Mouse (Mus musculus) thymus, postnatal 36 days (tissue): ENCODE results near the gene Gm11549.

Experiments used
- DNase-seq, 2 experiments: peaks; one replicate each; pipeline ENCODE4 v3.0.0; 2022; ENCODE audit warnings: mixed read lengths in 2 of 2

Gene Gm11549

GRCm38 (mm10) chr3:36521073-36522060 is at the start of gene Gm11549:
Gene Gm11549, minus strand, starts transcription at chr3:36521813.
- no peak for DNase-seq

GRCm38 (mm10) chr3:36569836-36570235 is 48.2 kb upstream of the Gm11549 start:
- no peak for DNase-seq

- no peak for DNase-seq
These were observed 42.1 kb upstream of the Gm11549 start for GRCm38 (mm10) chr3:36563666-36564065.

- DNase-seq, result no peak
These were observed 38.0 kb upstream of the Gm11549 start for GRCm38 (mm10) chr3:36559606-36560005.

- DNase-seq, result no peak
These were observed 36.0 kb upstream of the Gm11549 start for GRCm38 (mm10) chr3:36557601-36558000.

- DNase-seq, result peak; percentile 92 to 96
These were observed 30.9 kb upstream of the Gm11549 start, which contains the start of gene Exosc9 for GRCm38 (mm10) chr3:36552406-36553047. Gene Exosc9, plus strand, starts transcription at chr3:36552606.

GRCm38 (mm10) chr3:36551851-36552384 is 30.3 kb upstream of the Gm11549 start:
- DNase-seq, result peak in 1 of 2 experiments; percentile 15

- DNase-seq, result no peak
These were observed 29.7 kb upstream of the Gm11549 start for GRCm38 (mm10) chr3:36551343-36551742.

- no peak for DNase-seq
These were observed 23.3 kb upstream of the Gm11549 start for GRCm38 (mm10) chr3:36544961-36545360.

GRCm38 (mm10) chr3:36541399-36541798 is 19.8 kb upstream of the Gm11549 start:
- DNase-seq, result no peak

- no peak for DNase-seq
These were observed 19.1 kb upstream of the Gm11549 start for GRCm38 (mm10) chr3:36540756-36541155.

- no peak for DNase-seq
These were observed 16.3 kb upstream of the Gm11549 start for GRCm38 (mm10) chr3:36537701-36538470.

- no peak for DNase-seq
These were observed 14.4 kb upstream of the Gm11549 start for GRCm38 (mm10) chr3:36536041-36536440.

GRCm38 (mm10) chr3:36533201-36533672 is 11.6 kb upstream of the Gm11549 start:
- DNase-seq, result no peak

- no peak for DNase-seq
These were observed 11.1 kb upstream of the Gm11549 start for GRCm38 (mm10) chr3:36532738-36533137.

GRCm38 (mm10) chr3:36531979-36532542 is 10.4 kb upstream of the Gm11549 start:
- DNase-seq, result no peak

- no peak for DNase-seq
These were observed 9.6 kb upstream of the Gm11549 start for GRCm38 (mm10) chr3:36531242-36531641.

GRCm38 (mm10) chr3:36530781-36531180 is 9.2 kb upstream of the Gm11549 start:
- DNase-seq, result no peak

GRCm38 (mm10) chr3:36530345-36530744 is 8.7 kb upstream of the Gm11549 start:
- no peak for DNase-seq

- no peak for DNase-seq
These were observed 2.9 kb upstream of the Gm11549 start for GRCm38 (mm10) chr3:36524466-36524865.

GRCm38 (mm10) chr3:36522137-36522536 is 524 bp upstream of the Gm11549 start:
- DNase-seq, result no peak

GRCm38 (mm10) chr3:36516196-36516595 is 5.4 kb downstream of the Gm11549 start:
- no peak for DNase-seq
